Mouse (Mus musculus) myocyte (in vitro differentiated cells): ENCODE measurements at regions not wholly inside any gene's neighbourhood (a gene's known extent, or its start where the extent isn't known, plus 50 kb on each side); places are given as distances from the start of the nearest gene placed in this dataset.

Experiments
- H3K27me3 ChIP-seq: one replicate; pipeline ENCODE4 v1.6.1; 2011; ENCODE audit not compliant: control insufficient read depth, insufficient read depth, insufficient read length
- H3K36me3 ChIP-seq: one replicate; pipeline ENCODE4 v1.6.1; 2011; ENCODE audit not compliant: control insufficient read depth, insufficient read depth
- H3K4me2 ChIP-seq: one replicate; pipeline ENCODE4 v1.6.1; 2011; ENCODE audit warnings: low read depth, control low read depth
- H3K4me3 ChIP-seq: one replicate; pipeline ENCODE4 v1.5.1; 2011; ENCODE audit warnings: mild to moderate bottlenecking, control low read depth, moderate library complexity
- H3K79me2 ChIP-seq: one replicate; pipeline ENCODE4 v1.6.1; 2011; ENCODE audit not compliant: control insufficient read depth, insufficient read depth
- H3ac ChIP-seq: one replicate; pipeline ENCODE4 v1.6.1; 2011; ENCODE audit not compliant: control insufficient read depth, insufficient read length
- CEBPB ChIP-seq: IDR thresholded peaks from 2 replicates; pipeline ENCODE4 v1.6.1; 2011; ENCODE audit warnings: mild to moderate bottlenecking, moderate library complexity; ENCODE audit not compliant: poor library complexity, insufficient read depth, severe bottlenecking
- E2F4 ChIP-seq: IDR thresholded peaks from one replicate; pipeline ENCODE4 v1.6.1; 2011; ENCODE audit warnings: mild to moderate bottlenecking, control low read depth, moderate library complexity; ENCODE audit not compliant: insufficient read depth
- MAX ChIP-seq: IDR thresholded peaks from one replicate; pipeline ENCODE4 v1.6.1; 2011; ENCODE audit warnings: low read depth, mild to moderate bottlenecking, control low read depth
- MYOD1 ChIP-seq, 3 experiments: IDR thresholded peaks; one replicate each; pipeline ENCODE4 v1.6.1; 2011; ENCODE audit warnings: control low read depth in 2 of 3, low read depth in 2 of 3, mild to moderate bottlenecking in 2 of 3, moderate library complexity in 1 of 3; ENCODE audit not compliant: insufficient read length in 2 of 3, control insufficient read depth in 1 of 3
- MYOG ChIP-seq, 3 experiments: IDR thresholded peaks; one replicate each; pipeline ENCODE4 v1.6.1; 2011; ENCODE audit warnings: control low read depth in 2 of 3, low read depth in 2 of 3, mild to moderate bottlenecking in 2 of 3; ENCODE audit not compliant: insufficient read length in 2 of 3, control insufficient read depth in 1 of 3, insufficient read depth in 1 of 3
- POLR2A ChIP-seq: IDR thresholded peaks from one replicate; pipeline ENCODE4 v1.6.1; 2011; ENCODE audit warnings: low read depth, mild to moderate bottlenecking, control low read depth, moderate library complexity; ENCODE audit not compliant: insufficient read length
- POLR2AphosphoS2 ChIP-seq: IDR thresholded peaks from one replicate; pipeline ENCODE4 v1.6.1; 2011; ENCODE audit warnings: low read depth, control low read depth; ENCODE audit not compliant: insufficient read length
- REST ChIP-seq: IDR thresholded peaks from one replicate; pipeline ENCODE4 v1.6.1; 2011; ENCODE audit warnings: mild to moderate bottlenecking, control low read depth, moderate library complexity; ENCODE audit not compliant: insufficient read depth, insufficient read length
- SRF ChIP-seq: IDR thresholded peaks from one replicate; pipeline ENCODE4 v1.6.1; 2011; ENCODE audit warnings: low read depth; ENCODE audit not compliant: control insufficient read depth, insufficient read length
- TCF12 ChIP-seq: IDR thresholded peaks from one replicate; pipeline ENCODE4 v1.6.1; 2011; ENCODE audit warnings: mild to moderate bottlenecking, control low read depth; ENCODE audit not compliant: poor library complexity, insufficient read depth, severe bottlenecking
- TCF3 ChIP-seq: IDR thresholded peaks from one replicate; pipeline ENCODE4 v1.6.1; 2011; ENCODE audit warnings: low read depth, control low read depth; ENCODE audit not compliant: insufficient read length
- USF1 ChIP-seq: IDR thresholded peaks from one replicate; pipeline ENCODE4 v1.6.1; 2011; ENCODE audit warnings: low read depth, mild to moderate bottlenecking, control low read depth, moderate library complexity

DNA sequence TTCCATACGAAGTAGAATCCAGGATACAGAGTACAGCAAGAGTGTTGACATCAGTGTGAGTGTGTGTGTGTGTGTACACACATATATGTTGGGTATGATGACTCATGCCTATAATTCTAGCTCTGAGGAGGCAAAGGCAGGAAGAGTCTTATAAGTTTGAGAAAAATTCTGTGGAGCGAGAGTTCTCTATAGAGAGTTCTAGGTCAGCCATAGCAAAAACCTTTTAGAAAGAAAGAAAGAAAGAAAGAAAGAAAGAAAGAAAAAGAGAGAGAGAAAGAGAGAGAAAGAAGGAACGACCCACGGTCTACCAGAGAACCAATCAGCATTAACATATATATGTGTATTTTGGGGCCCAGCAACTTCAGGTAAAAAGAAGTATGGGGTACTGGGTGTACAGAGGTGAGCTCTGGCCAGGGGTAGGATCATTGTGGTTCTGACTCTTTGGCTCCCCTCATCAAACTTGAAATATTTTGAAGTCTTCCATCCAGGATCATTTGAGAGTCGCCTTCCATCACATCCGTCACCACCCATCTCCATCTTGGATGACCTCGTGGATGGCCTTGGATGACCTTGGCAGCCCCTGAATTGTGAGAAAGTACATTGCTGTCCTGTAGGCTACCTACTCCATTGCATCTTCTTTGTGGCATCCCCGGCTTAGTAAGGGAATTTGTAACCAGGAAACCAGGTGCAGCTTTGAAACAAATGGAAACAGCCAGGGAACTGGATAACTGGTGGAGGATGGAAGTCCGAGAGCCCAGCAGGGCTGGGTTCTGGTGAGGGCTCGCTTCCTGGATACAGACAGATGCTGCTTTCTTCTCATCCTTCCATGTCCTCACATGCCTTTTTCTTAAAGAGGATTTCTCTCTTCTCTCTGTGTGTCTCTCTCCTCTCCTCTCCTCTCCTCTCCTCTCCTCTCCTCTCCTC, 106.1 kb upstream of the Cpm start:
- no peak overlapping the region for H3ac ChIP-seq
- no peak overlapping the region for H3K4me2 ChIP-seq
- H3K4me3 ChIP-seq, result no peak overlapping the region

DNA sequence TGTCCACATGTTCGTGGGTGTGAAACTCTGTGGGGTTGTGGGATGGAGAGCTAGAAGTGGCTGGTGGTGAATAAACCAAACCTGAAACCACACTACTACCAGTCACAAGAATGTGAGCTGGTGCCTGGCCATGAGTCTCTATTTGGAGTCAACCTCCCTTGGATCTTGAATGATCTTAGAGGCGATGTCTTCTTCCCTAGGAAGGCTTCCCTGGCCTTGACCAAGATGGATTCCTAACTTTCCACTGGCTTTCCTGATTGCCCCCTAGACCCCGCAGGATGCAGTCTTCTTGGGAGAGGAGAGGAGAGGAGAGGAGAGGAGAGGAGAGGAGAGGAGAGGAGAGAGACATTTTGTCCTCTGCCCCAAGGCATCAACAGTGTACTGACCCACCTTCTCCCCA, 106.9 kb upstream of the Cpm start:
- H3K4me2 ChIP-seq, result no peak overlapping the region
- H3K27me3 ChIP-seq, result no peaks in the 10 kb centered on the region
- H3K4me3 ChIP-seq, result no peak overlapping the region
- TF ChIP-seq MAX (no peak), E2F4 (no peak), SRF (no peak), TCF12 (no peak)
- no peaks in the 10 kb centered on the region for H3K36me3 ChIP-seq
- H3ac ChIP-seq, result no peak overlapping the region
- H3K79me2 ChIP-seq, result no peaks in the 10 kb centered on the region

More for the DNA sequence above, 106.1 kb upstream of the Cpm start:
- Histone ChIP-seq H3K79me2 (no peaks in the 10 kb centered on the region), H3K36me3 (no peaks in the 10 kb centered on the region), H3K27me3 (no peaks in the 10 kb centered on the region)
- TF ChIP-seq USF1, result no peak
- TF ChIP-seq POLR2AphosphoS2, result no peak

DNA sequence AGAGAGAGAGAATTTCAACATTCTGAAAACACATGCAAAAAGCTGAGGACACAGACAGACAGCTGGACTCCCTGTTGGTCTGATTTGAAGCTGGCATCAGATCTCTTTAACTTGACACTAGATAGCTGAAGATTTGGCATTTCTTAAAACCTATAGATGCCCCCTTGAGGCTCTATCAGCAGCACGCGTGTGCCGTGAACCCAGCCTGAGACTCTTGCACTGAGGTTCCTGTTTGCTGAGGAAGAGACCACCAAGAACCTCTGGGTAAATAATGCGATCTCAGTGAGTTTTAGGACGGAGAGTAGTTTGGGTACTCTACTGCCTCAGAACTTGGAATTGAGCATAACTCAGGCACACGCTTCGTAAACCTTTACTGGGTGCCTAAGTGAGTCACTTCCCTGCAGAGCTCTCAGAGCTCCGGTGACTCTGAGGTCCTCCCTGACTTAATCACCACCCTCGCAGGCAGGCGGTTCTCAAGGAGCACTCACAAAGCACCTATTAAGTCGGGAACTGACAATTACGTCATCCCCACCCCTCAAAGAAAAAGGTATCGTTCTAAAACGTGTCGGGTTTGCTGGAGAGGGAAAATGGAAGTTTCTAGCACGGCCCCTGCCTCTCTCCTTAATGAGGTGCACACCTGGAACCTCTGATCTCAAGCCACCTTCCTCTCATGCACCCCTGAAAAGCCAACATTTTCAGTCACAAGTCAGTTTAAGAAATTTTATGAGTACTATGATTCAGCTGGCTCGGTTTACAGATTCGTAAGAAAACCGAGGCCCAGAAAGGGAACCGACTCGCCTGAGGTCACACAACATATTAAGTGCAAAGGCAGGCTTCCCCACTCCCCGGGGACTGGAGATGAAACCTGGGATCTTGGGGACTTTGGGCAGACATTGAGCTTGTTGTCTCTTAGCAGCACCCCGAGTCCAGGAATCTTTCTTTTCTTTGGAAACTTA, 107.7 kb upstream of the Cpm start:
- no peaks in the 10 kb centered on the region for H3K36me3 ChIP-seq
- H3K79me2 ChIP-seq, result no peaks in the 10 kb centered on the region
- H3K4me2 ChIP-seq, result peak overlapping the region; percentile 12
- no peak for TF ChIP-seq CEBPB
- no peak for TF ChIP-seq TCF12
- TF ChIP-seq SRF, result no peak
- TF ChIP-seq MYOG (IDR thresholded peaks at IDR 0.05; ENCODE audit: control insufficient read depth in 1 of 3, insufficient read depth in 1 of 3, insufficient read length in 2 of 3, low read depth in 2 of 3), result no peak
- no peak overlapping the region for H3K4me3 ChIP-seq
- no peaks in the 10 kb centered on the region for H3K27me3 ChIP-seq
- H3ac ChIP-seq, result no peak overlapping the region

DNA sequence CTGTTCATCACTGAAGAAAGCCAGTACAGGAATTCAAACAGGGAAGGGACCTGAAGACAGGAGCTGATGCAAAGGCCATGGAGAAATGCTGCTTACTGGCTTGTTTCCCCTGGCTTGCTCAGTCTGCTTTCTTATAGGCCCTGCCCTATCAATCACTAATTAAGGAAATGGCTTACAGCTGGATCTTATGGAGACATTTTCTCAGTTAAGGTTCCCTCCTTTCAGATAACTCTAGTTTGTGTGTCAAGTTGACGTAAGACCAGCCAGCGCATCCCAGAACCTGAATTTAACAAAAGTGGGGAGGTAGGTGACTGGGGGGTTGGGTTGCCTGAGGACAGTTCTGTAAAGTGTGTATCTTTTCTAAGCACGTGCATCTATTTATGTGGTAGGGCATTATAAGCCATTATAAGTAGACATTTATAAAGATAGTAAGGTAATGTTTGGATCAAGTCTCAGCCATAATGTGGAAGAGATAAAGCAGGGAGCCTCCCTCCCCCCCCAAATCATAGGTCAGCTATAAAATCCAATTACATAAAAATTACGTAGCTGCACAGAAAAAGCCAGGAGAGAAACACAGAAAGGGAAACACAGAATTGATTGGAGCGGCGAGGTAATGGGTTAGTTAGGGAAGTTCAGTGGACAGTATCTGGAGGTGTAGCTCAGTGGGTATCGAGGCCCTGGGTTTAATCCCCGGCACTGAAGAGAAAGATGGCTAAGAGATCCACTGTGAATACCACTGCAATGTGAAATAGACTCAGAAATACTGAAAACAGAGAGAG, 108.6 kb upstream of the Cpm start:
- Histone ChIP-seq H3K79me2 (no peaks in the 10 kb centered on the region), H3K4me3 (no peak overlapping the region), H3K36me3 (no peaks in the 10 kb centered on the region), H3ac (no peak overlapping the region), H3K4me2 (no peak overlapping the region), H3K27me3 (no peaks in the 10 kb centered on the region)
- no peak for TF ChIP-seq USF1
- TF ChIP-seq MYOG (IDR thresholded peaks at IDR 0.05; ENCODE audit: control insufficient read depth in 1 of 3, insufficient read depth in 1 of 3, insufficient read length in 2 of 3, low read depth in 2 of 3), result no peak
- no peak for TF ChIP-seq POLR2AphosphoS2
- TF ChIP-seq TCF12, result no peak
- no peak for TF ChIP-seq MAX
- TF ChIP-seq POLR2A, result no peak
- TF ChIP-seq MYOD1 (IDR thresholded peaks at IDR 0.05; ENCODE audit: control insufficient read depth in 1 of 3, insufficient read length in 2 of 3, low read depth in 2 of 3), result no peak
- TF ChIP-seq TCF3, result no peak
- TF ChIP-seq SRF, result no peak
- TF ChIP-seq E2F4, result no peak
- no peak for TF ChIP-seq CEBPB
- TF ChIP-seq REST, result no peak
